ENCODE assay signal across 17 mouse cellular contexts in genomic region chr10:92389176-92389732, GRCm38 (mm10).
DNase-seq lines count a peak whose midpoint lies in the region; ATAC-seq and TF ChIP-seq lines count a peak whose summit lies in the region.
"Had no signal": no experiment of that assay in that cellular context is flagged by ENCODE, and none has a peak within 500 bp of the region (broad histone marks: within the 10 kb centered on the region; RNA-seq: fewer than 3 reads in every experiment).

No protein-coding gene starts in this region.

- H3K4me1 ChIP-seq in limb, embryonic 14.5 days (ENCODE audit: control insufficient read depth, insufficient read depth, low read length), result 0 out of 2 replicates have a peak, but pooled peaks cover 3% of the 10 kb centered on the region
- no peaks in the 10 kb centered on the region for H3K4me1 ChIP-seq in limb, embryonic 10.5 days
- no peaks in the 10 kb centered on the region for H3K4me1 ChIP-seq in forebrain, embryonic 11.5 days (replicated peaks; ENCODE audit: control insufficient read depth, insufficient read depth, low read length)
- H3K4me1 ChIP-seq in hindbrain, embryonic 14.5 days (replicated peaks; ENCODE audit: control insufficient read depth, insufficient read depth, low read length), result peaks cover 9% of the 10 kb centered on the region
- H3K4me1 ChIP-seq: liver, embryonic 13.5 days had no signal

- H3K27me3 ChIP-seq in limb, embryonic 14.5 days (ENCODE audit: control insufficient read depth, insufficient read depth, low read length), result no peaks in the 10 kb centered on the region
- H3K27me3 ChIP-seq in limb, embryonic 10.5 days (ENCODE audit: low read depth, poor library complexity, severe bottlenecking), result no peaks in the 10 kb centered on the region
- no peaks in the 10 kb centered on the region for H3K27me3 ChIP-seq in forebrain, embryonic 11.5 days (ENCODE audit: control insufficient read depth, insufficient read depth, low read length)
- H3K27me3 ChIP-seq in hindbrain, embryonic 14.5 days (ENCODE audit: control insufficient read depth, insufficient read depth, low read length), result no peaks in the 10 kb centered on the region
- H3K27me3 ChIP-seq: liver, embryonic 13.5 days had no signal

- no peaks in the 10 kb centered on the region for H3K36me3 ChIP-seq in limb, embryonic 14.5 days (ENCODE audit: control insufficient read depth, insufficient read depth, low read length)
- no peaks in the 10 kb centered on the region for H3K36me3 ChIP-seq in limb, embryonic 10.5 days
- no peaks in the 10 kb centered on the region for H3K36me3 ChIP-seq in forebrain, embryonic 11.5 days (ENCODE audit: control insufficient read depth, insufficient read depth, low read length)
- no peaks in the 10 kb centered on the region for H3K36me3 ChIP-seq in hindbrain, embryonic 14.5 days (replicated peaks; ENCODE audit: control insufficient read depth, insufficient read depth)
- H3K36me3 ChIP-seq: liver, embryonic 13.5 days had no signal

- H3K4me2 ChIP-seq in limb, embryonic 14.5 days (replicated peaks; ENCODE audit: low read depth, low read length, severe bottlenecking), result no peak overlapping the region
- H3K4me2 ChIP-seq in forebrain, embryonic 11.5 days (ENCODE audit: low read depth, low read length, severe bottlenecking), result no peak overlapping the region
- 0 out of 2 replicates have a peak overlapping the region, but pooled peaks have one; percentile 10 for H3K4me2 ChIP-seq in hindbrain, embryonic 14.5 days (replicated peaks)
- H3K4me2 ChIP-seq: liver, embryonic 13.5 days had no signal

- TF ChIP-seq CTCF in brain, embryonic 14.5 days (IDR thresholded peaks at IDR 0.05; ENCODE audit: borderline replicate concordance, extremely low read depth, insufficient read depth, insufficient read length), result no peak

- H3K9ac ChIP-seq in limb, embryonic 14.5 days (ENCODE audit: low read depth, low read length, severe bottlenecking), result no peak overlapping the region
- H3K9ac ChIP-seq in forebrain, embryonic 11.5 days (ENCODE audit: low read length), result no peak overlapping the region
- H3K9ac ChIP-seq in hindbrain, embryonic 14.5 days, result no peak overlapping the region
- H3K9ac ChIP-seq: liver, embryonic 13.5 days had no signal

- WGBS in limb, embryonic 14.5 days, result 38% methylated on average over 7 of the region's 7 CpGs
- WGBS in limb, embryonic 10.5 days, result 83% methylated on average over 7 of the region's 7 CpGs
- WGBS in forebrain, embryonic 11.5 days, result 47% methylated on average over 7 of the region's 7 CpGs
- 32% methylated on average over 7 of the region's 7 CpGs for WGBS in hindbrain, embryonic 14.5 days

- ATAC-seq in limb, embryonic 14.5 days (ENCODE audit: low FRiP score, low read depth), result no peak
- peak; percentile 30; the same call in 1 of the 2 replicates for ATAC-seq in forebrain, embryonic 11.5 days (replicated peaks; ENCODE audit: low FRiP score)
- no peak for ATAC-seq in hindbrain, embryonic 14.5 days (ENCODE audit: low FRiP score)
- ATAC-seq: intestine, embryonic 16.5 days had no signal

- no peak for TF ChIP-seq POLR2A in limb, embryonic 14.5 days (IDR thresholded peaks at IDR 0.05; ENCODE audit: borderline replicate concordance, extremely low read depth, insufficient read depth, insufficient read length)
- TF ChIP-seq POLR2A in brain, embryonic 14.5 days (IDR thresholded peaks at IDR 0.05; ENCODE audit: borderline replicate concordance, extremely low read depth, insufficient read depth, insufficient read length, poor library complexity, severe bottlenecking), result no peak

- no peak overlapping the region for H3K27ac ChIP-seq in limb, embryonic 14.5 days (replicated peaks; ENCODE audit: low read depth, low read length)
- no peak overlapping the region for H3K27ac ChIP-seq in limb, embryonic 10.5 days
- H3K27ac ChIP-seq in forebrain, embryonic 11.5 days (ENCODE audit: low read depth, low read length), result peak overlapping the region; percentile 38; the same call in 1 of the 2 replicates
- H3K27ac ChIP-seq in hindbrain, embryonic 14.5 days, result no peak overlapping the region
- H3K27ac ChIP-seq: layer of hippocampus, adult 2 months; left cerebral cortex, adult 2 months; liver, embryonic 13.5 days had no signal

- no peak overlapping the region for H3K4me3 ChIP-seq in limb, embryonic 14.5 days (replicated peaks; ENCODE audit: low read length)
- no peak overlapping the region for H3K4me3 ChIP-seq in limb, embryonic 10.5 days
- H3K4me3 ChIP-seq in forebrain, embryonic 11.5 days (ENCODE audit: low read depth, low read length), result no peak overlapping the region
- H3K4me3 ChIP-seq in hindbrain, embryonic 14.5 days (replicated peaks; ENCODE audit: low read length), result no peak overlapping the region
- H3K4me3 ChIP-seq: layer of hippocampus, adult 2 months; left cerebral cortex, adult 2 months; liver, embryonic 13.5 days; myocyte had no signal

- no peaks in the 10 kb centered on the region for H3K9me3 ChIP-seq in limb, embryonic 14.5 days (ENCODE audit: control insufficient read depth, low read length)
- no peaks in the 10 kb centered on the region for H3K9me3 ChIP-seq in limb, embryonic 10.5 days (replicated peaks)
- H3K9me3 ChIP-seq in forebrain, embryonic 11.5 days (ENCODE audit: control insufficient read depth, low read length), result no peaks in the 10 kb centered on the region
- no peaks in the 10 kb centered on the region for H3K9me3 ChIP-seq in hindbrain, embryonic 14.5 days (ENCODE audit: control insufficient read depth, low read length)
- H3K9me3 ChIP-seq: liver, embryonic 13.5 days had no signal

- DNase-seq in limb, embryonic 14.5 days (ENCODE audit: low spot score), result peak; percentile 35
- no peak for DNase-seq in limb, embryonic 10.5 days (ENCODE audit: low spot score)
- DNase-seq in brain, embryonic 14.5 days (ENCODE audit: low read depth), result peak; percentile 88
- DNase-seq in forebrain, embryonic 11.5 days (ENCODE audit: low spot score), result no peak
- peak; percentile 51 for DNase-seq in hindbrain, embryonic 14.5 days (ENCODE audit: low spot score)
- DNase-seq in kidney, adult 18-20 months, result no peak
- no peak for DNase-seq in adrenal gland, adult 18-20 months (ENCODE audit: low spot score in 2 of 2)
- DNase-seq: cerebellum, postnatal 14 days; heart, adult 11 months; heart, postnatal 4 days; liver, embryonic 13.5 days; spleen, adult 18-20 months; thymus, postnatal 14 days had no signal

Comparison
In these comparisons a context has a peak if more than half of its experiments do, and no peak if none do; other contexts are left out.
1. DNase-seq: peak in limb, embryonic 14.5 days (single experiment), brain, embryonic 14.5 days (single experiment) and hindbrain, embryonic 14.5 days (single experiment); none in limb, embryonic 10.5 days (single experiment), forebrain, embryonic 11.5 days (single experiment), kidney, adult 18-20 months (single experiment) and adrenal gland, adult 18-20 months (0 of 2).